In genomic region chr6:117169051-117169909, GRCm38 (mm10) we compare ENCODE assay signal across 8 mouse cellular contexts. TPM values are rescaled to one million over a fixed set of nuclear protein-coding genes. Genes with fewer than 3 reads are reported as not detected.
A peak's percentile ranks its signal among the peaks of the same experiment; 100 is the strongest.
DNase-seq lines count a peak whose midpoint lies in the region; ATAC-seq lines count a peak whose summit lies in the region.

No protein-coding gene starts in this region.

- H3K9ac ChIP-seq in heart, embryonic 16.5 days (ENCODE audit: low read length) = peak overlapping the region; percentile 87
- peak overlapping the region; percentile 60 for H3K9ac ChIP-seq in neural tube, embryonic 11.5 days (ENCODE audit: low read length)

- peak overlapping the region; percentile 64 for H3K27ac ChIP-seq in heart, embryonic 16.5 days (ENCODE audit: low read length)
- H3K27ac ChIP-seq in neural tube, embryonic 11.5 days (ENCODE audit: low read depth, low read length) = peak overlapping the region; percentile 7; the same call in 1 of the 2 replicates

- H3K4me2 ChIP-seq in heart, embryonic 16.5 days (ENCODE audit: low read depth, low read length) = peak overlapping the region; percentile 93
- H3K4me2 ChIP-seq in neural tube, embryonic 11.5 days (ENCODE audit: low read depth) = peak overlapping the region; percentile 84

- peaks cover 27% of the 10 kb centered on the region for H3K27me3 ChIP-seq in heart, embryonic 16.5 days (ENCODE audit: control insufficient read depth, insufficient read depth, low read length)
- peaks cover 46% of the 10 kb centered on the region for H3K27me3 ChIP-seq in neural tube, embryonic 11.5 days (ENCODE audit: control insufficient read depth, insufficient read depth, low read length)

- no peaks in the 10 kb centered on the region for H3K36me3 ChIP-seq in heart, embryonic 16.5 days (ENCODE audit: control insufficient read depth, insufficient read depth)
- no peaks in the 10 kb centered on the region for H3K36me3 ChIP-seq in neural tube, embryonic 11.5 days (ENCODE audit: control insufficient read depth, insufficient read depth, low read length)

- H3K9me3 ChIP-seq in heart, embryonic 16.5 days (replicated peaks; ENCODE audit: control insufficient read depth, low read length) = no peaks in the 10 kb centered on the region
- H3K9me3 ChIP-seq in neural tube, embryonic 11.5 days (ENCODE audit: control insufficient read depth, low read length) = no peaks in the 10 kb centered on the region

- ATAC-seq in heart, embryonic 16.5 days (replicated peaks; ENCODE audit: extremely low read depth, insufficient read depth, low FRiP score) = 0 out of 2 replicates have a peak, but pooled peaks have one; percentile 5
- ATAC-seq in neural tube, embryonic 11.5 days (ENCODE audit: insufficient read depth, low FRiP score, low TSS enrichment) = no peak

- peaks cover 8% of the 10 kb centered on the region; the same call in 1 of the 2 replicates for H3K4me1 ChIP-seq in heart, embryonic 16.5 days (ENCODE audit: control insufficient read depth, insufficient read depth, low read length)
- H3K4me1 ChIP-seq in neural tube, embryonic 11.5 days (ENCODE audit: control insufficient read depth, insufficient read depth, low read length) = peaks cover 8% of the 10 kb centered on the region; the same call in 1 of the 2 replicates

- 1% methylated on average over 46 of the region's 46 CpGs for WGBS in heart, embryonic 16.5 days
- under 1% methylated on average over 46 of the region's 46 CpGs for WGBS in neural tube, embryonic 11.5 days

- peak overlapping the region; percentile 88 for H3K4me3 ChIP-seq in heart, embryonic 16.5 days (ENCODE audit: low read length)
- peak overlapping the region; percentile 54 for H3K4me3 ChIP-seq in neural tube, embryonic 11.5 days (ENCODE audit: low read depth, low read length)

- DNase-seq in adrenal gland, postnatal 10 days = peak; percentile 22
- no peak for DNase-seq in adrenal gland, postnatal 4 days (ENCODE audit: low spot score in 2 of 2)
- DNase-seq in urinary bladder, postnatal 14 days (ENCODE audit: low spot score) = peak; percentile 14
- no peak for DNase-seq in urinary bladder, postnatal 10 days (ENCODE audit: low spot score)
- peak; percentile 44 to 67 for DNase-seq in kidney, postnatal 4 days
- peak; percentile 53 for DNase-seq in neural tube, embryonic 11.5 days (ENCODE audit: low spot score)
- no peak for DNase-seq in layer of hippocampus, adult 8-10 months (ENCODE audit: low spot score in 2 of 2)

RNA-seq across cellular contexts. Expression of gene Cxcl12, which starts 0.9 kb away (rescaled TPM):
- 100 to 1,000 TPM; 113 to 126 TPM for total RNA-seq in adrenal gland, postnatal 10 days (2021)
- total RNA-seq in adrenal gland, postnatal 4 days (2021) = 10 to 100 TPM; 70.0 to 80.4 TPM
- polyA plus RNA-seq in heart, embryonic 16.5 days (2015; fragmentation: Nextera tagmentation; extraction: Ambion mirVana) = 119 and 138 TPM in 2 replicates
- 93.2 and 110 TPM in 2 replicates for polyA plus RNA-seq in neural tube, embryonic 11.5 days (2014; fragmentation: Nextera tagmentation; extraction: Ambion mirVana)
- 10 to 100 TPM; 39.9 to 55.6 (median 46.7) TPM for total RNA-seq in layer of hippocampus, adult 8-10 months (2022)

Comparison
In these comparisons a context has a peak if more than half of its experiments do, and no peak if none do; other contexts are left out.
1. DNase-seq: peak in adrenal gland, postnatal 10 days (single experiment), urinary bladder, postnatal 14 days (single experiment), kidney, postnatal 4 days (2 of 2) and neural tube, embryonic 11.5 days (single experiment); none in adrenal gland, postnatal 4 days (0 of 2), urinary bladder, postnatal 10 days (single experiment) and layer of hippocampus, adult 8-10 months (0 of 2).